Mouse (Mus musculus) subcutaneous adipose tissue, adult 2 months (tissue): Measurements from ENCODE around the gene Gm10283. TPM values are rescaled to one million over a fixed set of nuclear protein-coding genes. Genes with fewer than 3 reads are reported as not detected.

Experiments
- polyA plus RNA-seq: library from polyadenylated mRNA; depleted of rRNA; stranded (reverse); fragments of >200 nt; gene quantifications from 2 replicates; pipeline ENCODE4 v1.2.3, GENCODE M21; 2012; ENCODE audit warnings: low replicate concordance; rRNA removed

Gene Gm10283
- not detected in 2 replicates for polyA plus RNA-seq

DNA sequence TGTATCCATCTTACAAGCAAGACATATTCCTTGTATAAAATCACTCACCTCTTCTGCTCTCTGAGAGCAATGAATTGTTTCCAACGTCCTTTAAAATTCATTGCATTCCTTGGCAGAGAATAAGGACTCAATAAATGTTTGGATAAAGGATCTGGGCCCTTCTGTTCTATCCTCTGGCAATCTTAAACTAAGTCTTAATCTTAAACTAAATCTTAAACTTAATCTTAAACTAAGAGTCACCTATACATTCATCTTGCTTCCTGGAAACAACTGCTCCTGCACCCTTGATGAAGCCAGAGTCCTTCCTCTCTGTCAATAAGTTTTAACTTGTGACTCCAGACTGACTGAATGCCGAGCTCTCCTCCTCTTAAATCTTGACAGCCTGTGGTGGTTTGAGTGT lies at the start of gene Gm10283:
Gene Gm10283 (minus strand): TSS at position 101 of the 400 bp plus-strand sequence.

DNA sequence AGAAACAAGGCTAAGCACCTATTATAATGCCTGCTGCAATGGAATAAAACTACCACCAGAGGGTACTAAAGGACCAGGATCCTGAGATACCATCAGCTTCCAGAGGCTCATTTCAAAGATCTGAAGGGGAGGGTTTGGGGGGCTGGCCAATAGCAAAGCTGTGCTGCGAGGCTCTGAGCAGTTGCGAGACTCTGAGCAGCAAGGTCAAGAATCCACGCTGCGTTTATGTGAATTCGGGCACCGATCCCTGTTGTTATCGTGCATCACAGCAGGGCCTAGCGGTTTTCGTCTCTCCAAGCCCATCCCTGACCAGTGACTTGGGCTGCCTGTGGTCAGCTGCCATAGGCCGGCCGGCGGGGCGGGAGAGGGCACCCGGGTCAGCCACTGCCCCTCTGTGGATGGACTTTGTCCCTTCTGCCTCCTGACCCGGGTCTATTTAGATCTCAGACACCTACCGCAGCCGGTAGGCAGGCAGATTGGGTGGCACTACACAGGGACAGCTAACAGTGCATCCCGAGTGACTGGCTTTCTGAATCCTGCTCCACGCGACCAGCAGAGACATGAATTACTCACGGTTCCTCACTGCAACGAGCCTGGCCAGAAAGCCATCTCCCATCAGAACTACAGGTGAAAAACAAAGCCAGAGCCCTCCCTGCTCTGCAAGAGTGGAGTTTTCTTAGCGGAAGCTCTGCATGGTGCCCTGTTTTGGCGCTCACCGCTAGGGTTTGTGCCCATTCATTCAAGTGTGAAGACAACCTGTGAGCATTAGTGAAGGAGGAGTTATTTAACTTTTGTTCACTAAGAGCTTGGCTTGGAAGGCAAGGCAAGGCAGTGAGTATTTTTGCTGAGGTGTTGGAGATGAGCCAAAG lies 2.9 kb upstream of the Gm10283 start, which contains the start of gene Aadat:
Gene Aadat (plus strand): TSS at position 280 of the 869 bp plus-strand sequence.

Other genes starting within 250 kb of the Gm10283 start
- gene Aadat, start 2.7 kb upstream of the Gm10283 start, polyA plus RNA-seq, result 0.15 TPM in 1 of 2 replicates, not detected in the other
- 2.8 and 6.2 TPM in 2 replicates for gene Mfap3l, start 129.6 kb upstream of the Gm10283 start, polyA plus RNA-seq